Mouse (Mus musculus): Measurements from ENCODE around the gene Lrfn4. TPM values are rescaled to one million over a fixed set of nuclear protein-coding genes. Genes with fewer than 3 reads are reported as not detected.
"Not testable (repeated sequence)": the region's sequence is repeated elsewhere in the genome, so short reads cannot be mapped to it uniquely, and the experiment has no call there.

The Lrfn4 gene
- total RNA-seq, 2 experiments from 2014 or later = 41.9 to 46.4 TPM

GRCm38 (mm10) chr19:4612181-4612961 lies 3.1 kb downstream of the Lrfn4 start:
- DNase-seq (ENCODE audit: low spot score in 2 of 2) = no peak

- no peak for DNase-seq (ENCODE audit: low spot score in 2 of 2)
Observed at GRCm38 (mm10) chr19:4610109-4610508, 5.4 kb downstream of the Lrfn4 start.

- DNase-seq (ENCODE audit: low spot score in 2 of 2) = no peak
Observed at GRCm38 (mm10) chr19:4608511-4608910, 7.0 kb downstream of the Lrfn4 start.

- no peak for DNase-seq (ENCODE audit: low spot score in 2 of 2)
Observed at GRCm38 (mm10) chr19:4607406-4607805, 8.1 kb downstream of the Lrfn4 start.

- no peak for DNase-seq (ENCODE audit: low spot score in 2 of 2)
Observed at GRCm38 (mm10) chr19:4605654-4606053, 9.8 kb downstream of the Lrfn4 start.

GRCm38 (mm10) chr19:4603801-4604723 lies 11.4 kb downstream of the Lrfn4 start:
- no peak for DNase-seq (ENCODE audit: low spot score in 2 of 2)

GRCm38 (mm10) chr19:4602459-4602858 lies 13.0 kb downstream of the Lrfn4 start:
- DNase-seq (ENCODE audit: low spot score in 2 of 2) = no peak

GRCm38 (mm10) chr19:4596071-4596470 lies 19.4 kb downstream of the Lrfn4 start:
- DNase-seq (ENCODE audit: low spot score in 2 of 2) = no peak

GRCm38 (mm10) chr19:4593792-4594522 lies 21.5 kb downstream of the Lrfn4 start:
- DNase-seq (ENCODE audit: low spot score in 2 of 2) = no peak

GRCm38 (mm10) chr19:4590025-4590424 lies 25.4 kb downstream of the Lrfn4 start:
- no peak for DNase-seq (ENCODE audit: low spot score in 2 of 2)

GRCm38 (mm10) chr19:4589081-4589480 lies 26.4 kb downstream of the Lrfn4 start:
- no peak for DNase-seq (ENCODE audit: low spot score in 2 of 2)

GRCm38 (mm10) chr19:4588430-4588829 lies 27.0 kb downstream of the Lrfn4 start:
- DNase-seq (ENCODE audit: low spot score in 2 of 2) = no peak

GRCm38 (mm10) chr19:4587426-4587825 lies 28.0 kb downstream of the Lrfn4 start:
- peak; percentile 32 to 49 for DNase-seq (ENCODE audit: low spot score in 2 of 2)

GRCm38 (mm10) chr19:4586783-4587182 lies 28.7 kb downstream of the Lrfn4 start:
- not testable (repeated sequence) for DNase-seq (ENCODE audit: low spot score in 2 of 2)

- no peak for DNase-seq (ENCODE audit: low spot score in 2 of 2)
Observed at GRCm38 (mm10) chr19:4583856-4584255, 31.6 kb downstream of the Lrfn4 start.

GRCm38 (mm10) chr19:4579296-4579695 lies 36.2 kb downstream of the Lrfn4 start:
- DNase-seq (ENCODE audit: low spot score in 2 of 2) = no peak

- DNase-seq (ENCODE audit: low spot score in 2 of 2) = no peak
Observed at GRCm38 (mm10) chr19:4578799-4579198, 36.7 kb downstream of the Lrfn4 start.

- no peak for DNase-seq (ENCODE audit: low spot score in 2 of 2)
Observed at GRCm38 (mm10) chr19:4573241-4573640, 42.2 kb downstream of the Lrfn4 start.

GRCm38 (mm10) chr19:4572467-4572866 lies 43.0 kb downstream of the Lrfn4 start:
- no peak for DNase-seq (ENCODE audit: low spot score in 2 of 2)

- no peak for DNase-seq (ENCODE audit: low spot score in 2 of 2)
Observed at GRCm38 (mm10) chr19:4572061-4572460, 43.4 kb downstream of the Lrfn4 start.

GRCm38 (mm10) chr19:4571658-4572057 lies 43.8 kb downstream of the Lrfn4 start:
- DNase-seq (ENCODE audit: low spot score in 2 of 2) = no peak
